Mouse (Mus musculus) left cerebral cortex, adult 11 months (tissue): ENCODE measurements around the gene Fam84b.
"Not testable (repeated sequence)": the region's sequence is repeated elsewhere in the genome, so short reads cannot be mapped to it uniquely, and the experiment has no call there.

ENCODE experiments used
- DNase-seq: peaks from one replicate; pipeline ENCODE4 v3.0.0; 2022; ENCODE audit warnings: low spot score

Fam84b gene

GRCm38 (mm10) chr15:60853231-60853999, at the start of gene Fam84b:
Gene Fam84b, minus strand, starts transcription at chr15:60853778.
- DNase-seq = no peak

GRCm38 (mm10) chr15:60898187-60898965, 44.8 kb upstream of the Fam84b start:
- no peak for DNase-seq

GRCm38 (mm10) chr15:60896040-60896439, 42.5 kb upstream of the Fam84b start:
- DNase-seq = no peak

- no peak for DNase-seq
Measured at GRCm38 (mm10) chr15:60892976-60893463, 39.4 kb upstream of the Fam84b start.

GRCm38 (mm10) chr15:60888724-60889123, 35.1 kb upstream of the Fam84b start:
- no peak for DNase-seq

GRCm38 (mm10) chr15:60875721-60876120, 22.1 kb upstream of the Fam84b start:
- DNase-seq = no peak

GRCm38 (mm10) chr15:60862417-60862816, 8.8 kb upstream of the Fam84b start:
- no peak for DNase-seq

- DNase-seq = no peak
Measured at GRCm38 (mm10) chr15:60855112-60855511, 1.5 kb upstream of the Fam84b start.

- DNase-seq = no peak
Measured at GRCm38 (mm10) chr15:60854151-60854550, 573 bp upstream of the Fam84b start.

GRCm38 (mm10) chr15:60848630-60849029, 4.9 kb downstream of the Fam84b start:
- peak; percentile 25 for DNase-seq

- DNase-seq = no peak
Measured at GRCm38 (mm10) chr15:60846291-60846690, 7.3 kb downstream of the Fam84b start.

- DNase-seq = no peak
Measured at GRCm38 (mm10) chr15:60845886-60846285, 7.7 kb downstream of the Fam84b start.

- no peak for DNase-seq
Measured at GRCm38 (mm10) chr15:60841785-60842184, 11.8 kb downstream of the Fam84b start.

GRCm38 (mm10) chr15:60841312-60841711, 12.3 kb downstream of the Fam84b start:
- DNase-seq = not testable (repeated sequence)

GRCm38 (mm10) chr15:60840296-60840670, 13.3 kb downstream of the Fam84b start:
- DNase-seq = no peak

GRCm38 (mm10) chr15:60839539-60840295, 13.9 kb downstream of the Fam84b start:
- DNase-seq = no peak

- DNase-seq = no peak
Measured at GRCm38 (mm10) chr15:60838135-60838534, 15.4 kb downstream of the Fam84b start.

- DNase-seq = no peak
Measured at GRCm38 (mm10) chr15:60837719-60838118, 15.9 kb downstream of the Fam84b start.

GRCm38 (mm10) chr15:60836321-60836720, 17.3 kb downstream of the Fam84b start:
- no peak for DNase-seq

- DNase-seq = no peak
Measured at GRCm38 (mm10) chr15:60834598-60835571, 18.7 kb downstream of the Fam84b start.
